Comparison of ENCODE assay signal across 26 mouse cellular contexts in the genomic region with DNA sequence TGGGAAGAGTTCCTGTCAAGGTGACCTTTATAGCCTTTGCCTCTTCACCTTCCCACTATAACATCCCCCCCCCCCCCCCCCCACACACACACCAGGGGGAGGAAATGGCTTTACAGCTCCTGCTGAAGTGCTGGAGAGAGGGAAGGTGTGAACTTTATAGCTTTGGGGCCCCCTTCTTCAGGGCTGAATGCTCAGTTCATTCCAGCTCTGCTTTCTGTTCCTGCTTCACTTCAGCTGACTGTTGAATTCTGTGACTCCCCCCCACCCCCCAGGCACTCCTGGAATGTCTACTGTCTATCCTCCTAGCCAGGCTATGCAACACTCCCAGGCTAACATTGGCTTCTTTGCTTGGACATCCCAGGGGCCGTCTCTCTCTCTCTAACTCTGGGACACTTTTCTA. TPM values are rescaled to one million over a fixed set of nuclear protein-coding genes. Genes with fewer than 3 reads are reported as not detected.
DNase-seq lines count a peak whose midpoint lies in the region; ATAC-seq lines count a peak whose summit lies in the region.
"Had no signal": no experiment of that assay in that cellular context is flagged by ENCODE, and none has a peak within 500 bp of the region (broad histone marks: within the 10 kb centered on the region; RNA-seq: fewer than 3 reads in every experiment).

No protein-coding gene starts in this region.

- peaks cover 25% of the 10 kb centered on the region for H3K27me3 ChIP-seq in heart, embryonic 12.5 days (replicated peaks)
- 0 out of 2 replicates have a peak, but pooled peaks cover 6% of the 10 kb centered on the region for H3K27me3 ChIP-seq in kidney, embryonic 16.5 days (ENCODE audit: insufficient read depth, low read length)
- H3K27me3 ChIP-seq in intestine, embryonic 16.5 days (replicated peaks; ENCODE audit: control insufficient read depth, insufficient read depth, low read length), result peaks cover 12% of the 10 kb centered on the region; the same call in 1 of the 2 replicates
- peaks cover 32% of the 10 kb centered on the region for H3K27me3 ChIP-seq in limb, embryonic 15.5 days
- no peaks in the 10 kb centered on the region for H3K27me3 ChIP-seq in midbrain, embryonic 16.5 days (ENCODE audit: control insufficient read depth, insufficient read depth, low read depth, low read length)
- H3K27me3 ChIP-seq: forebrain, embryonic 15.5 days had no signal

- DNase-seq in heart, postnatal 36 days, result no peak
- no peak for DNase-seq in kidney, adult 11 months
- no peak for DNase-seq in cerebellum, postnatal 25 days
- DNase-seq: adrenal gland, postnatal 10 days; cerebellum, adult 18-20 months; cerebellum, postnatal 14 days; embryo, embryonic 11 days; gastrocnemius, postnatal 14 days; heart, adult 18-20 months; kidney, adult 2 months; liver, embryonic 13.5 days; lung, adult 2 months; lung, postnatal 14 days; thymus, adult 2 months had no signal

- no peak overlapping the region for H3K4me3 ChIP-seq in heart, embryonic 12.5 days
- no peak overlapping the region for H3K4me3 ChIP-seq in kidney, embryonic 16.5 days (ENCODE audit: low read length)
- no peak overlapping the region for H3K4me3 ChIP-seq in intestine, embryonic 16.5 days (ENCODE audit: low read length)
- no peak overlapping the region for H3K4me3 ChIP-seq in limb, embryonic 15.5 days
- no peak overlapping the region for H3K4me3 ChIP-seq in midbrain, embryonic 16.5 days (ENCODE audit: low read depth, low read length)
- H3K4me3 ChIP-seq: embryonic facial prominence, embryonic 15.5 days; forebrain, embryonic 15.5 days; liver, embryonic 13.5 days; midbrain, embryonic 12.5 days had no signal

- peaks cover 58% of the 10 kb centered on the region for H3K4me1 ChIP-seq in heart, embryonic 12.5 days (replicated peaks)
- H3K4me1 ChIP-seq in kidney, embryonic 16.5 days (ENCODE audit: insufficient read depth, low read length), result peaks cover 12% of the 10 kb centered on the region
- peaks cover 10% of the 10 kb centered on the region; the same call in 1 of the 2 replicates for H3K4me1 ChIP-seq in intestine, embryonic 16.5 days (ENCODE audit: control insufficient read depth, insufficient read depth, low read length)
- peaks cover 23% of the 10 kb centered on the region for H3K4me1 ChIP-seq in limb, embryonic 15.5 days
- no peaks in the 10 kb centered on the region; the same call in none of the 2 replicates for H3K4me1 ChIP-seq in midbrain, embryonic 16.5 days (ENCODE audit: control insufficient read depth, insufficient read depth, low read length)
- H3K4me1 ChIP-seq: forebrain, embryonic 15.5 days; liver, embryonic 13.5 days had no signal

- peak overlapping the region; percentile 16 for H3K4me2 ChIP-seq in heart, embryonic 12.5 days
- no peak overlapping the region for H3K4me2 ChIP-seq in kidney, embryonic 16.5 days (replicated peaks; ENCODE audit: low read depth, low read length)
- H3K4me2 ChIP-seq in intestine, embryonic 16.5 days (ENCODE audit: low read depth, low read length), result no peak overlapping the region
- H3K4me2 ChIP-seq in limb, embryonic 15.5 days, result no peak overlapping the region
- H3K4me2 ChIP-seq in midbrain, embryonic 16.5 days (ENCODE audit: low read length), result no peak overlapping the region
- H3K4me2 ChIP-seq: embryonic facial prominence, embryonic 15.5 days; forebrain, embryonic 15.5 days; liver, embryonic 13.5 days; midbrain, embryonic 12.5 days had no signal

- peak overlapping the region; percentile 81 for H3K27ac ChIP-seq in heart, embryonic 12.5 days (ENCODE audit: poor library complexity, severe bottlenecking)
- peak overlapping the region; percentile 51 for H3K27ac ChIP-seq in kidney, embryonic 16.5 days (ENCODE audit: low read length)
- H3K27ac ChIP-seq in intestine, embryonic 16.5 days (ENCODE audit: low read length), result no peak overlapping the region
- peak overlapping the region; percentile 60; the same call in 1 of the 2 replicates for H3K27ac ChIP-seq in limb, embryonic 15.5 days
- no peak overlapping the region for H3K27ac ChIP-seq in midbrain, embryonic 16.5 days (ENCODE audit: low read length)
- H3K27ac ChIP-seq: embryonic facial prominence, embryonic 15.5 days; forebrain, embryonic 15.5 days; liver, embryonic 13.5 days; midbrain, embryonic 12.5 days; stomach, postnatal 0 days had no signal

- no peaks in the 10 kb centered on the region for H3K9me3 ChIP-seq in heart, embryonic 12.5 days (replicated peaks)
- H3K9me3 ChIP-seq in kidney, embryonic 16.5 days (ENCODE audit: low read length), result no peaks in the 10 kb centered on the region
- H3K9me3 ChIP-seq in intestine, embryonic 16.5 days (ENCODE audit: control insufficient read depth, low read length), result no peaks in the 10 kb centered on the region
- no peaks in the 10 kb centered on the region for H3K9me3 ChIP-seq in limb, embryonic 15.5 days
- no peaks in the 10 kb centered on the region; the same call in 1 of the 2 replicates for H3K9me3 ChIP-seq in midbrain, embryonic 16.5 days (replicated peaks; ENCODE audit: control insufficient read depth, low read length, poor library complexity, severe bottlenecking)
- H3K9me3 ChIP-seq: embryonic facial prominence, embryonic 15.5 days; forebrain, embryonic 15.5 days; liver, embryonic 13.5 days; midbrain, embryonic 12.5 days had no signal

- 10% methylated on average over 1 of the region's 1 CpGs for WGBS in heart, embryonic 12.5 days
- whole genome bisulfite sequencing in kidney, embryonic 16.5 days, result 6% methylated on average over 1 of the region's 1 CpGs
- WGBS in intestine, embryonic 16.5 days, result 36% methylated on average over 1 of the region's 1 CpGs
- WGBS in limb, embryonic 15.5 days, result 3% methylated on average over 1 of the region's 1 CpGs
- WGBS in midbrain, embryonic 16.5 days, result 96% methylated on average over 1 of the region's 1 CpGs

- peaks cover 8% of the 10 kb centered on the region for H3K36me3 ChIP-seq in heart, embryonic 12.5 days
- 0 out of 2 replicates have a peak, but pooled peaks cover 6% of the 10 kb centered on the region for H3K36me3 ChIP-seq in kidney, embryonic 16.5 days (ENCODE audit: insufficient read depth, low read length)
- no peaks in the 10 kb centered on the region for H3K36me3 ChIP-seq in intestine, embryonic 16.5 days (ENCODE audit: control insufficient read depth, insufficient read depth, low read length)
- H3K36me3 ChIP-seq in limb, embryonic 15.5 days, result peaks cover 11% of the 10 kb centered on the region; the same call in 1 of the 2 replicates
- no peaks in the 10 kb centered on the region; the same call in 1 of the 2 replicates for H3K36me3 ChIP-seq in midbrain, embryonic 16.5 days (ENCODE audit: control insufficient read depth, insufficient read depth, low read length)
- H3K36me3 ChIP-seq: liver, embryonic 13.5 days had no signal

- intact Hi-C loops in heart, postnatal 36 days (cut with DNase I), result no loop called here

- no peak for ATAC-seq in heart, embryonic 12.5 days (ENCODE audit: insufficient number of reproducible peaks, low FRiP score)
- no peak for ATAC-seq in kidney, embryonic 16.5 days (ENCODE audit: low FRiP score, low TSS enrichment)
- ATAC-seq in intestine, embryonic 16.5 days, result peak; percentile 54; the same call in 1 of the 2 replicates
- 0 out of 2 replicates have a peak, but pooled peaks have one; percentile 13 for ATAC-seq in limb, embryonic 15.5 days (ENCODE audit: insufficient number of reproducible peaks, low FRiP score, low TSS enrichment, low read depth)
- ATAC-seq in midbrain, embryonic 16.5 days, result no peak
- ATAC-seq: forebrain, embryonic 15.5 days; hindbrain, embryonic 16.5 days had no signal

- H3K9ac ChIP-seq in heart, embryonic 12.5 days, result 0 out of 2 replicates have a peak overlapping the region, but pooled peaks have one; percentile 23
- no peak overlapping the region for H3K9ac ChIP-seq in kidney, embryonic 16.5 days (replicated peaks; ENCODE audit: low read length)
- H3K9ac ChIP-seq in intestine, embryonic 16.5 days (ENCODE audit: low read depth, low read length), result no peak overlapping the region
- H3K9ac ChIP-seq in limb, embryonic 15.5 days, result no peak overlapping the region
- H3K9ac ChIP-seq in midbrain, embryonic 16.5 days (ENCODE audit: low read depth, low read length), result no peak overlapping the region
- H3K9ac ChIP-seq: embryonic facial prominence, embryonic 15.5 days; forebrain, embryonic 15.5 days; liver, embryonic 13.5 days; midbrain, embryonic 12.5 days had no signal

RNA-seq across cellular contexts. Expression of a gene that starts 20.0 kb away (rescaled TPM):
- polyA plus RNA-seq in heart, embryonic 12.5 days (2016; fragmentation: Nextera tagmentation; extraction: Ambion mirVana), result 7.6 and 9.1 TPM in 2 replicates
- total RNA-seq in heart, postnatal 36 days (2021), result 1 to 10 TPM in 1 of 2 experiments, under 1 TPM in 1; 0.97 to 1.0 TPM
- 4.5 and 4.6 TPM in 2 replicates for polyA plus RNA-seq in kidney, embryonic 16.5 days (2015; fragmentation: Nextera tagmentation; extraction: Ambion mirVana)
- polyA plus RNA-seq in intestine, embryonic 16.5 days (2015; fragmentation: Nextera tagmentation; extraction: Ambion mirVana), result 0.95 and 1.1 TPM in 2 replicates
- 0.31 and 0.36 TPM in 2 replicates for polyA plus RNA-seq in limb, embryonic 15.5 days (2015; fragmentation: Nextera tagmentation; extraction: Ambion mirVana)
- 4.2 and 5.3 TPM in 2 replicates for polyA plus RNA-seq in midbrain, embryonic 16.5 days (2015; fragmentation: Nextera tagmentation; extraction: Ambion mirVana)
- total RNA-seq: hematopoietic stem cell, adult 5-6 weeks; megakaryocyte progenitor cell, adult 5-6 weeks had no signal

Comparison
In these comparisons a context has a peak if more than half of its experiments do, and no peak if none do; other contexts are left out.
1. ATAC-seq: peak in intestine, embryonic 16.5 days (single experiment) and limb, embryonic 15.5 days (single experiment); none in heart, embryonic 12.5 days (single experiment), kidney, embryonic 16.5 days (single experiment) and midbrain, embryonic 16.5 days (single experiment).
2. H3K27ac ChIP-seq: peak in heart, embryonic 12.5 days (single experiment), kidney, embryonic 16.5 days (single experiment) and limb, embryonic 15.5 days (single experiment); none in intestine, embryonic 16.5 days (single experiment) and midbrain, embryonic 16.5 days (single experiment).